Mouse (Mus musculus): ENCODE data around the gene Tmem164. TPM values are rescaled to one million over a fixed set of nuclear protein-coding genes. Genes with fewer than 3 reads are reported as not detected.

Tmem164 gene
- polyA plus RNA-seq, 1 experiment from 2014 or later, result 53.7 TPM

- ATAC-seq (ENCODE audit: insufficient number of reproducible peaks, insufficient read depth, low FRiP score, low TSS enrichment, low read depth), result no peak
- Histone ChIP-seq H3K9ac (no peak overlapping the region), H3K36me3 (0 out of 2 replicates have a peak, but pooled peaks cover 7% of the 10 kb centered on the region), H3K4me1 (no peaks in the 10 kb centered on the region), H3K4me3 (no peak overlapping the region), H3K4me2 (no peak overlapping the region), H3K9me3 (no peaks in the 10 kb centered on the region), H3K27me3 (peaks cover 8% of the 10 kb centered on the region; the same call in 1 of the 2 replicates), H3K27ac (no peak overlapping the region)
- 70% methylated on average over 6 of the region's 6 CpGs for WGBS
These were observed 124.9 kb downstream of the Tmem164 start for GRCm38 (mm10) chrX:142806126-142806525.

- H3K4me1 ChIP-seq, result no peaks in the 10 kb centered on the region
- peaks cover 8% of the 10 kb centered on the region; the same call in 1 of the 2 replicates for H3K27me3 ChIP-seq
- no peak overlapping the region for H3K27ac ChIP-seq
- no peak overlapping the region for H3K4me3 ChIP-seq
- no peak for ATAC-seq (ENCODE audit: insufficient number of reproducible peaks, insufficient read depth, low FRiP score, low TSS enrichment, low read depth)
- no peaks in the 10 kb centered on the region for H3K9me3 ChIP-seq
- 32% methylated on average over 10 of the region's 10 CpGs for WGBS
- 0 out of 2 replicates have a peak, but pooled peaks cover 7% of the 10 kb centered on the region for H3K36me3 ChIP-seq
- no peak overlapping the region for H3K9ac ChIP-seq
- no peak overlapping the region for H3K4me2 ChIP-seq
These were observed 125.4 kb downstream of the Tmem164 start for GRCm38 (mm10) chrX:142806620-142807061.

GRCm38 (mm10) chrX:142808411-142808810, 127.2 kb downstream of the Tmem164 start:
- peaks cover 8% of the 10 kb centered on the region; the same call in 1 of the 2 replicates for H3K27me3 ChIP-seq
- no peak overlapping the region for H3K9ac ChIP-seq
- H3K4me2 ChIP-seq, result no peak overlapping the region
- ATAC-seq (ENCODE audit: insufficient number of reproducible peaks, insufficient read depth, low FRiP score, low TSS enrichment, low read depth), result no peak
- H3K4me1 ChIP-seq, result no peaks in the 10 kb centered on the region
- no peaks in the 10 kb centered on the region for H3K9me3 ChIP-seq
- 41% methylated on average over 9 of the region's 9 CpGs for WGBS
- H3K4me3 ChIP-seq, result no peak overlapping the region
- no peak overlapping the region for H3K27ac ChIP-seq
- 0 out of 2 replicates have a peak, but pooled peaks cover 7% of the 10 kb centered on the region for H3K36me3 ChIP-seq

DNA sequence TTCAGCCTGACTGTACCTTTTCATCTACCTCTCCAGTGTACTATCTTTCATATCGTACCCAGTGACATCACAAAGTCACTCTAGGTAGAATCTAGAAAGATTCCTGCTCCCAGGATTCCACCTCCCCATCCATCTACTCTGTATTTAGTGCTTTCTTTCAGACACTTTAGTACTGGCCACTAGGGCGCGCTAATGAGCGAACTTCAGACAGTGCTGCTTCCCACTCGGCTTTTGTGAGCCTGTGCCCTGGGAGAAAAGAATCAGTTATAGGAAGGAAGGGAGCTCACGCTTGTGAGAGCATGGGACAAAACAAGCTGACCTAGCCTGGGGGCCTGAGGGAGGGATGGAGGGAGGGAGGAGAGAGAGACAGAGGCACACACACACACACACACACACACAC, 131.9 kb downstream of the Tmem164 start:
- no peak for ATAC-seq (ENCODE audit: insufficient number of reproducible peaks, insufficient read depth, low FRiP score, low TSS enrichment, low read depth)
- no peaks in the 10 kb centered on the region for H3K9me3 ChIP-seq
- H3K9ac ChIP-seq, result no peak overlapping the region
- 0 out of 2 replicates have a peak, but pooled peaks cover 7% of the 10 kb centered on the region for H3K36me3 ChIP-seq
- H3K4me1 ChIP-seq, result peaks cover 2% of the 10 kb centered on the region; the same call in 1 of the 2 replicates
- H3K27ac ChIP-seq, result no peak overlapping the region
- H3K4me3 ChIP-seq, result no peak overlapping the region
- H3K4me2 ChIP-seq, result no peak overlapping the region
- 19% methylated on average over 6 of the region's 6 CpGs for WGBS
- H3K27me3 ChIP-seq, result no peaks in the 10 kb centered on the region; the same call in 1 of the 2 replicates

DNA sequence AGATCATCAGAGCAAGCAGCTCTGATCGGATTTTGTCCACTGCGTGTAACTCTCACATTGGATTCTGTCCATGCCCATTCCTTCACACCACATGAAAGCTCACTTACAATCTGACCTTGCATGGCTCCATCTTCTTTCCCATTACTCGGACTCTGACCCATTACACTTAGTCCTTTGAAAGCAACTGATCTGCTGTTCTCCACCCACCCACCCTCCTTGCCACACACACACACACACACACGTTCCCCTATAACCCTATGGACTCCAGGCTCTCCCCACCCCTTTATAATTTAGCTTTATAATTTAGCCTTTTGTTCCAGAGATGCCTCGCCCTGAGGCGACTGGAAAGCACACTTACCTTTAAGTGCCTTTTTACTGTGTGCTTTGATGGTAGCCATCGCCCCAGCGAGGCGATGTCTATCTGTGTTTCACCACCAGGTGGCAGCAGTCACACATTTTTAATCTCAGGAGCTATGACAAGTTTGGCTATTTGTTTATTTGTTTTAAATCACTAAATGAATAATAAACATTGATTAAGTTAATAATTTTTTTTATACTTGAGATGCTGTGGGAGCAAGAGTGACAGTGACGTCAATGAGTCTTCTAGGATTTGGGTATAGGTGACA, 137.0 kb downstream of the Tmem164 start:
- Histone ChIP-seq H3K27ac (no peak overlapping the region), H3K36me3 (no peaks in the 10 kb centered on the region), H3K9ac (no peak overlapping the region), H3K27me3 (no peaks in the 10 kb centered on the region; the same call in 1 of the 2 replicates), H3K4me2 (no peak overlapping the region), H3K9me3 (no peaks in the 10 kb centered on the region), H3K4me3 (no peak overlapping the region), H3K4me1 (peaks cover 6% of the 10 kb centered on the region; the same call in 1 of the 2 replicates)
- ATAC-seq (ENCODE audit: insufficient number of reproducible peaks, insufficient read depth, low FRiP score, low TSS enrichment, low read depth), result no peak
- 43% methylated on average over 10 of the region's 10 CpGs for WGBS

DNA sequence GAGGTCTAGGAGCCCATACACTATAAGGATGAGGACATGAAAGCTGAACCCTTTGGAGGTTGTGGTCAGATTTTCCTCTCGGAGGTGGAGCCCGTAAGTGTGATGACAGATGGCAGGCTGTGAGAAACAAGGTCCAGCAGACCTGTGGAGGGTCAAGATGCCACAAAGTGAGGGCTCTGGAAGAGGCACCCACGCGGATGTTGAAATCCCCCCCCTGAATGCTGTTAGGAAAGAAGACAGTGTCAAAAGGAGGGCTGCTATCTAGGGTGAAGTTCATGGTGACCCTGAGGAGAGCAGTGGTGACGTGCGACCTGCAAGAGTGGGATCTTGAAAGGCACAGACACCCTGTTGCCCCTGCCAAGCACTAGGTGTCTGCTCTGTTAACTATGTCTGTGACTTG, 140.0 kb downstream of the Tmem164 start:
- Histone ChIP-seq H3K9me3 (no peaks in the 10 kb centered on the region), H3K4me3 (no peak overlapping the region), H3K27ac (no peak overlapping the region), H3K4me1 (0 out of 2 replicates have a peak, but pooled peaks cover 4% of the 10 kb centered on the region), H3K4me2 (no peak overlapping the region), H3K36me3 (no peaks in the 10 kb centered on the region), H3K9ac (no peak overlapping the region), H3K27me3 (no peaks in the 10 kb centered on the region; the same call in 1 of the 2 replicates)
- 85% methylated on average over 6 of the region's 6 CpGs for WGBS
- no peak for ATAC-seq (ENCODE audit: insufficient number of reproducible peaks, insufficient read depth, low FRiP score, low TSS enrichment, low read depth)

GRCm38 (mm10) chrX:142821846-142822245, 140.6 kb downstream of the Tmem164 start:
- Histone ChIP-seq H3K4me1 (0 out of 2 replicates have a peak, but pooled peaks cover 4% of the 10 kb centered on the region), H3K9ac (no peak overlapping the region), H3K4me2 (no peak overlapping the region), H3K27ac (no peak overlapping the region), H3K4me3 (no peak overlapping the region), H3K9me3 (no peaks in the 10 kb centered on the region), H3K36me3 (no peaks in the 10 kb centered on the region), H3K27me3 (no peaks in the 10 kb centered on the region; the same call in 1 of the 2 replicates)
- ATAC-seq (ENCODE audit: insufficient number of reproducible peaks, insufficient read depth, low FRiP score, low TSS enrichment, low read depth), result no peak
- WGBS, result 32% methylated on average over 3 of the region's 3 CpGs

GRCm38 (mm10) chrX:142825309-142825708, 144.1 kb downstream of the Tmem164 start:
- Histone ChIP-seq H3K27ac (no peak overlapping the region), H3K4me1 (0 out of 2 replicates have a peak, but pooled peaks cover 4% of the 10 kb centered on the region), H3K4me2 (no peak overlapping the region), H3K9ac (no peak overlapping the region), H3K4me3 (no peak overlapping the region), H3K36me3 (no peaks in the 10 kb centered on the region), H3K9me3 (no peaks in the 10 kb centered on the region), H3K27me3 (peaks cover 4% of the 10 kb centered on the region; the same call in 1 of the 2 replicates)
- 61% methylated on average over 1 of the region's 1 CpGs for WGBS
- no peak for ATAC-seq (ENCODE audit: insufficient number of reproducible peaks, insufficient read depth, low FRiP score, low TSS enrichment, low read depth)

DNA sequence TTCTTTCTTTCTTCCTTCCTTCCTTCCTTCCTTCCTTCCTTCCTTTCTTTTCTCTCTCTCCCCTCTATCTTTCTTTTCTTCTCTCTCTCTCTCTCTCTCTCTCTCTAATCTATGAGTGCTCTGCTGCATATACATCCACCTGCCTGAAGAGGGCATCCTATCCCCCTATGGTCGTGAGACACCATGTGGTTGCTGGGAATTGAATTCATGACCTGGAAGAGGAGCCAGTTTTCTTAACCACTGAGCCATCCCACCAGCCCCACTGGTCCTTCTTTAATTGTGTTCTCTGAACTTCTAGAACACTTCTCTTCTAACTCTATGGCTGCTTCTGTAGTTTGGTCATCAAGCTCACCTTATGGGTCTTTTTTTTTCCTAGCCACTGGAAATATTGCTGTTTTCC, 146.4 kb downstream of the Tmem164 start:
- H3K27me3 ChIP-seq, result peaks cover 4% of the 10 kb centered on the region; the same call in 1 of the 2 replicates
- no peak overlapping the region for H3K4me3 ChIP-seq
- 53% methylated on average over 1 of the region's 1 CpGs for WGBS
- H3K27ac ChIP-seq, result no peak overlapping the region
- no peak overlapping the region for H3K9ac ChIP-seq
- no peaks in the 10 kb centered on the region for H3K9me3 ChIP-seq
- no peak for ATAC-seq (ENCODE audit: insufficient number of reproducible peaks, insufficient read depth, low FRiP score, low TSS enrichment, low read depth)
- H3K36me3 ChIP-seq, result no peaks in the 10 kb centered on the region
- 0 out of 2 replicates have a peak, but pooled peaks cover 2% of the 10 kb centered on the region for H3K4me1 ChIP-seq
- no peak overlapping the region for H3K4me2 ChIP-seq

GRCm38 (mm10) chrX:142828184-142828908, 147.1 kb downstream of the Tmem164 start:
- Histone ChIP-seq H3K9ac (no peak overlapping the region), H3K27ac (no peak overlapping the region), H3K4me3 (no peak overlapping the region), H3K4me1 (0 out of 2 replicates have a peak, but pooled peaks cover 3% of the 10 kb centered on the region), H3K9me3 (no peaks in the 10 kb centered on the region), H3K36me3 (no peaks in the 10 kb centered on the region), H3K27me3 (peaks cover 4% of the 10 kb centered on the region; the same call in 1 of the 2 replicates), H3K4me2 (no peak overlapping the region)
- no peak for ATAC-seq (ENCODE audit: insufficient number of reproducible peaks, insufficient read depth, low FRiP score, low TSS enrichment, low read depth)
- WGBS, result 54% methylated on average over 13 of the region's 13 CpGs

DNA sequence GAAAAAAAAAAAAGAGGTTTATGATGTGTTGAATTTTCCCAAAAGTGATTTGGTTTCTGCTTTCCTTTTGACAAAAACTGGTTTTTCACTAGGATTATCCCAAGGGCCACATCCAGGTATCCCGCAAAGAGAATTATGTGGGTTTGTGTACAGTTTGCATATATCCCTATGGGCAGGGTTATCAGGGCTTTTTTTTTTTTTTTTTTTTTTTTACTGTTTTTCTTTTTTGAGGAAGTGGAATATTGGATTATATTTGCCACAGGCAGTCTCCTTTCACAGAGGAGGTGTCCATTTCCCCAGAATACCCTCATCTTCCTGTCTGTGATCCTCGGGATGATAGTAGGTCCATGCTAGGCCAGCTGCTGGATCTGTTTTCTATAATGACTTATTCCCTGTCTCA, 148.1 kb downstream of the Tmem164 start:
- Histone ChIP-seq H3K4me1 (0 out of 2 replicates have a peak, but pooled peaks cover 3% of the 10 kb centered on the region), H3K27ac (no peak overlapping the region), H3K4me2 (no peak overlapping the region), H3K9ac (no peak overlapping the region), H3K27me3 (peaks cover 4% of the 10 kb centered on the region; the same call in 1 of the 2 replicates), H3K36me3 (no peaks in the 10 kb centered on the region), H3K9me3 (no peaks in the 10 kb centered on the region), H3K4me3 (no peak overlapping the region)
- ATAC-seq (ENCODE audit: insufficient number of reproducible peaks, insufficient read depth, low FRiP score, low TSS enrichment, low read depth), result no peak
- 64% methylated on average over 2 of the region's 2 CpGs for WGBS
